Comparison of ENCODE assay signal across 10 mouse cellular contexts in genomic region chr12:15698829-15699228, GRCm38 (mm10).
A peak's percentile ranks its signal among the peaks of the same experiment; 100 is the strongest.
DNase-seq lines count a peak whose midpoint lies in the region; ATAC-seq and TF ChIP-seq lines count a peak whose summit lies in the region.
"Had no signal": no experiment of that assay in that cellular context is flagged by ENCODE, and none has a peak within 500 bp of the region (broad histone marks: within the 10 kb centered on the region; RNA-seq: fewer than 3 reads in every experiment).

No protein-coding gene starts in this region.

- no peak overlapping the region for H3K4me3 ChIP-seq in intestine, embryonic 14.5 days (ENCODE audit: low read depth, low read length)
- no peak overlapping the region for H3K4me3 ChIP-seq in intestine, postnatal 0 days (ENCODE audit: low read depth, low read length)
- H3K4me3 ChIP-seq in heart, embryonic 13.5 days: no peak overlapping the region
- H3K4me3 ChIP-seq: neural tube, embryonic 12.5 days had no signal

- no peaks in the 10 kb centered on the region for H3K9me3 ChIP-seq in intestine, embryonic 14.5 days (ENCODE audit: control insufficient read depth, low read length)
- H3K9me3 ChIP-seq in intestine, postnatal 0 days (ENCODE audit: control insufficient read depth): no peaks in the 10 kb centered on the region
- no peaks in the 10 kb centered on the region for H3K9me3 ChIP-seq in heart, embryonic 13.5 days
- H3K9me3 ChIP-seq: neural tube, embryonic 12.5 days had no signal

- no peaks in the 10 kb centered on the region for H3K27me3 ChIP-seq in intestine, embryonic 14.5 days (replicated peaks; ENCODE audit: control insufficient read depth, insufficient read depth, low read length)
- H3K27me3 ChIP-seq in intestine, postnatal 0 days (replicated peaks; ENCODE audit: control insufficient read depth, insufficient read depth, low read length): no peaks in the 10 kb centered on the region
- H3K27me3 ChIP-seq in heart, embryonic 13.5 days (replicated peaks): no peaks in the 10 kb centered on the region
- H3K27me3 ChIP-seq: neural tube, embryonic 12.5 days had no signal

- WGBS in intestine, embryonic 14.5 days: 3% methylated on average over 4 of the region's 4 CpGs
- 3% methylated on average over 4 of the region's 4 CpGs for WGBS in intestine, postnatal 0 days
- WGBS in heart, embryonic 13.5 days: 41% methylated on average over 4 of the region's 4 CpGs

- H3K4me2 ChIP-seq in intestine, embryonic 14.5 days (ENCODE audit: low read length): no peak overlapping the region
- no peak overlapping the region for H3K4me2 ChIP-seq in intestine, postnatal 0 days (replicated peaks; ENCODE audit: low read depth)
- H3K4me2 ChIP-seq in heart, embryonic 13.5 days: no peak overlapping the region
- H3K4me2 ChIP-seq: neural tube, embryonic 12.5 days had no signal

- H3K27ac ChIP-seq in intestine, embryonic 14.5 days (ENCODE audit: low read depth): peak overlapping the region; percentile 47
- H3K27ac ChIP-seq in intestine, postnatal 0 days (ENCODE audit: low read depth, low read length): no peak overlapping the region
- peak overlapping the region; percentile 17; the same call in 1 of the 2 replicates for H3K27ac ChIP-seq in heart, embryonic 13.5 days (replicated peaks)
- H3K27ac ChIP-seq: neural tube, embryonic 12.5 days had no signal

- intact Hi-C loops in left cerebral cortex, postnatal 25 days (cut with DNase I): no loop called here

- no peak for TF ChIP-seq CTCF in intestine, postnatal 0 days (IDR thresholded peaks at IDR 0.05; ENCODE audit: low read depth)

- DNase-seq in intestine, embryonic 14.5 days (ENCODE audit: low spot score): no peak
- peak; percentile 23 for DNase-seq in embryo, embryonic 10 days (ENCODE audit: low spot score)
- peak; percentile 21 for DNase-seq in mesoderm, embryonic 11.5 days (ENCODE audit: low read depth, low spot score)
- DNase-seq in cerebellum, adult 8-10 months: no peak
- no peak for DNase-seq in right cerebral cortex, adult 18-20 months
- DNase-seq in left cerebral cortex, postnatal 25 days (ENCODE audit: low spot score in 2 of 2): no peak
- DNase-seq: right cerebral cortex, postnatal 4 days had no signal

- H3K4me1 ChIP-seq in intestine, embryonic 14.5 days (replicated peaks; ENCODE audit: control insufficient read depth, insufficient read depth, low read length): peaks cover 18% of the 10 kb centered on the region
- H3K4me1 ChIP-seq in intestine, postnatal 0 days (replicated peaks; ENCODE audit: control insufficient read depth, insufficient read depth, low read length): peaks cover 5% of the 10 kb centered on the region; the same call in 1 of the 2 replicates
- H3K4me1 ChIP-seq in heart, embryonic 13.5 days: peaks cover 11% of the 10 kb centered on the region
- H3K4me1 ChIP-seq: neural tube, embryonic 12.5 days had no signal

- no peak overlapping the region for H3K9ac ChIP-seq in intestine, embryonic 14.5 days (ENCODE audit: low read length)
- H3K9ac ChIP-seq in intestine, postnatal 0 days (ENCODE audit: low read depth, low read length): no peak overlapping the region
- no peak overlapping the region for H3K9ac ChIP-seq in heart, embryonic 13.5 days
- H3K9ac ChIP-seq: neural tube, embryonic 12.5 days had no signal

- no peak for ATAC-seq in intestine, embryonic 14.5 days (replicated peaks; ENCODE audit: low FRiP score, low TSS enrichment, low read depth)
- ATAC-seq in intestine, postnatal 0 days: no peak
- no peak for ATAC-seq in heart, embryonic 13.5 days (ENCODE audit: extremely low read depth, insufficient number of reproducible peaks, low FRiP score, low TSS enrichment)

- no peaks in the 10 kb centered on the region for H3K36me3 ChIP-seq in intestine, embryonic 14.5 days (ENCODE audit: control insufficient read depth, insufficient read depth, low read length)
- no peaks in the 10 kb centered on the region for H3K36me3 ChIP-seq in intestine, postnatal 0 days (ENCODE audit: control insufficient read depth, insufficient read depth)
- H3K36me3 ChIP-seq in heart, embryonic 13.5 days: no peaks in the 10 kb centered on the region
- H3K36me3 ChIP-seq: neural tube, embryonic 12.5 days had no signal

Comparison
In these comparisons a context has a peak if more than half of its experiments do, and no peak if none do; other contexts are left out.
1. DNase-seq: peak in embryo, embryonic 10 days (single experiment) and mesoderm, embryonic 11.5 days (single experiment); none in intestine, embryonic 14.5 days (single experiment), cerebellum, adult 8-10 months (single experiment), right cerebral cortex, adult 18-20 months (single experiment) and left cerebral cortex, postnatal 25 days (0 of 2).